Mouse (Mus musculus): Measurements from ENCODE around the gene Fam53b. TPM values are rescaled to one million over a fixed set of nuclear protein-coding genes. Genes with fewer than 3 reads are reported as not detected.

The Fam53b gene
- polyA plus RNA-seq, 2 experiments from 2014 or later, result 73.4 to 102 TPM

- no peak for ATAC-seq
These were observed 79.5 kb downstream of the Fam53b start for GRCm38 (mm10) chr7:132734222-132734621.

DNA sequence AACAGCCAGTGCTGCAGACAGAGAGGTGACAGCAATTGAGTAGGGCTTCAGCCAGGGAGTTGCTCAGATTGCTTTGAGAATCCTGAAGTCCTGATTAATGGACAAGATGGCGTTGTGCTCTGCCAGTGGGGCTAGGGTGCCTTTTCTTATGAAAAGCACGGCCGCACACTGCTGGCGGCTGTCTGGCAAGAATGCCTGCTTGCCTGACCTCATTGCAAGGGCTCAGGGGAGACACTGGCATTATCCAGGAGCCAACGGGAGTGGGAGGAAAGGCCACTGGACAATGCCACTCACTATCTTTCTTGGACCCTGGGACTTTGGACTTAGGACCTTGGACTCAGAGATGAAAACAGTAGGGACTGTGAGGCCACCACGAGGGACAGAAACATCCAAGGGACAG is 80.2 kb downstream of the Fam53b start:
- ATAC-seq, result no peak

GRCm38 (mm10) chr7:132732136-132732789 is 81.4 kb downstream of the Fam53b start:
- ATAC-seq, result no peak

GRCm38 (mm10) chr7:132731558-132731957 is 82.1 kb downstream of the Fam53b start:
- no peak for ATAC-seq

- no peak for ATAC-seq
These were observed 83.2 kb downstream of the Fam53b start for GRCm38 (mm10) chr7:132730510-132730909.

GRCm38 (mm10) chr7:132729093-132729831 is 84.4 kb downstream of the Fam53b start:
- no peak for ATAC-seq

DNA sequence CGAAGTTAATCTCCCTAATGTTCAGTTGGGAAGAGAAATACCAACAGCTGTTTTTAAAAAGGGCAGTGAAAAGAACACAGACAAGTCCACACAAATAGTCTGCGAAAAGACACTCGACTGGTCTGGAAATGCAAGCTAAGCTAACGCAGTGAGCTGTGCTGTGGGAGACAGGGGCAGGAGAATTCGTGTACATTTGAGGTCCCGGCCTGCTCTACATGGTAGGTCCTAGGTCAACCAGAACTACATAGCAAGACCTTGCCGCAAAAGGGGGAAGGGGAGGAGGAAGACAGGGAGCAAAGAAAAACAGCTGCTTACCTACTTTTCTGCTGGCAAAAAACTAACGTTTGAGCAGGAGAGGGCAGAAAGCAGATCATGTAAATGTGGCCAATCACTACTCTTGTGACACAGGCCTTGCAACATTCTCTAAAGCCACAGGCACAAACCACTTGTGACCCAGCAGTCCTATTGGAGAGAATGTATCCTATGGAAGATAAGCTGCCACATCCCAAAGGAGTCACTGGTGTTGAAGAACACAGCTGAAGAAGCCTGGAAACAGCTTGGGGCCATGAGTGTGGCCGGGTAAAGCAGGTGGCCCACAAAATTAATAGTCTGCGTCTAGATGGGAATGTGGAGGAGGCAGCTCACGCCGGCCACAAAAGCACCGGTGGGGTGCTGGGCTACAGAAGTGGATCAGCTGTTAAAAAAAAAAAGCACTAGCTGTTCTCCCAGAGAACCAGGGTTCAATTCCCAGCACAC is 87.4 kb downstream of the Fam53b start:
- no peak for ATAC-seq

DNA sequence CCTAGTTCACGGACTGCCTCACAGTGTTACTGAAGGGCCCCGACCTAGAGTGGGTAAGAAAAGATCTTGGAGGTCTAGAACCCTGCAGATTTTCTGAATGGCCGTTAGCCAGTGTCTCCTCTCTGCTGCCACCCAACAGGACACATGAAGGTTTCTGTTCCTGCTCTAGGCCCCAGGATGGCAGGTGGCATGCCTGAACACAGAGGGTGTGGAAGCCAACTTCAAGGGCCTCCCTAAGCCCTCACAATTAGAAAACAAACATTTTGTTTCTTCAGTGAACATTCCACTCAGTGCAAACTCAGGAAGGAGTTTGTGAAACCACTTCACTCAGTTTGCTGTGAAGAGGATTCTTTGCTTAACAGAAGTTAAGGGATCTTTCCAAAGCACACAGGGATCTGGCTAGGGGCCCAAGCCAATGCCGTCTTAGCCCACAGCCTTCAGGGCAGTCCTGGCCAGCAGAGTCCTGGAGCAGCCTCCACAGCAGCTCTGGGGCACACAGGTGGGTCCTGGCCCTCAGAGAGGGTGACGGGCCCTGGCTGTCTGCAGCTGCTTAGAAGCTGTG is 89.1 kb downstream of the Fam53b start:
- no peak for ATAC-seq

GRCm38 (mm10) chr7:132723906-132724305 is 89.8 kb downstream of the Fam53b start:
- ATAC-seq, result peak; percentile 81

- ATAC-seq, result no peak
These were observed 91.0 kb downstream of the Fam53b start for GRCm38 (mm10) chr7:132722401-132723370.

DNA sequence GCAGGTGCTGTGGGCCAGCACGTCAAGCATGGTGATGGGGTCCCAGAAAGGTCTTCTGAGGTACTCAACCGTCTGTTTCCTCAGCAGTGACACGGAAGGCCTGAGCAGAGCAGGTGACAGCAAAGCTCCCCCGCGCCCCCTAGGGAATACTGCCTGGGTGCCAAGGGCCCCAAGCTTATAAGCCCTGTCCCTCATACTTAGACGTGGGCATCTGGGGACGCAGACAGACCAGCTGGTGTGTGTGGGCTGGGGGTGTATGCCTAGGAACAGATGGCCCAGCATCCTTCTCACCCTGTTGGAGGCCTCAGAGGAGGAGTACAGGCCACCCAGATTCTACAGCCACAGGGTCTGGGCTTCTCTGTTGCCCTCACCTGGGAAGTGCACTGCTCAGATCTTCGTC is 93.1 kb downstream of the Fam53b start:
- no peak for ATAC-seq

- ATAC-seq, result no peak
These were observed 94.1 kb downstream of the Fam53b start for GRCm38 (mm10) chr7:132719570-132719969.

- no peak for ATAC-seq
These were observed 98.4 kb downstream of the Fam53b start for GRCm38 (mm10) chr7:132715259-132715658.

DNA sequence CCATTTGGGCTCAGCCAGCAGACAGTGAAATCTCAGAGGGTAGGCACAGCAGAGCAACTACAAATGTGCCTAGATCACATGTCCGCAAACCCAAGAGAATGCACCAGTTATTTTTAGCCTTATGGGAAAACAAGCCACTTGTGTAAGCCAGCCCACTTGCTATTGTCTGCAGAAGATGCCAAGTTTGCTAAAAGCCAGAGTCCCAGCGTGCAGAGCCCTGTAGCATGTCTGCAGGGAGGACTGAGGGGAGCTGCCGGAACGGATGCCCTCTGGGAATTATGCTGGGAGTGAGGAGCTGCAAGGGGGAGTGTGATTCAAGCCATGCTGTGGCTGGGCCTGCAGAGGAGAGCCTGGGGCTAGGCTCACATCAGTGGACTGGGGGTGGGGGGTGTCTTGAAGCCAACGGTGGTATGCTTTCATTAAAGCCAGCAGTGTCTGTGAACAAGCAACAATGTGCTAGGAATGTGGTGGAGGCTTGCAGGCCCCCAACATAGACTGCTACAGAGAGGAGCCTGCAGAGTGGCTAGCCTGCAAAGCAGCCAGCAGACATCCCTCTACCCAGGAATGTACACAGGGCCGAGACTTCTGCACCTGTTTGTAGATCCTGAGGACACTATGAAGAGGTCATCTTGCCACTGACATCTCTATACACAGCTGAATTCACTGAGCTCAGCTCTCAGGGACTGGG is 99.3 kb downstream of the Fam53b start:
- no peak for ATAC-seq

DNA sequence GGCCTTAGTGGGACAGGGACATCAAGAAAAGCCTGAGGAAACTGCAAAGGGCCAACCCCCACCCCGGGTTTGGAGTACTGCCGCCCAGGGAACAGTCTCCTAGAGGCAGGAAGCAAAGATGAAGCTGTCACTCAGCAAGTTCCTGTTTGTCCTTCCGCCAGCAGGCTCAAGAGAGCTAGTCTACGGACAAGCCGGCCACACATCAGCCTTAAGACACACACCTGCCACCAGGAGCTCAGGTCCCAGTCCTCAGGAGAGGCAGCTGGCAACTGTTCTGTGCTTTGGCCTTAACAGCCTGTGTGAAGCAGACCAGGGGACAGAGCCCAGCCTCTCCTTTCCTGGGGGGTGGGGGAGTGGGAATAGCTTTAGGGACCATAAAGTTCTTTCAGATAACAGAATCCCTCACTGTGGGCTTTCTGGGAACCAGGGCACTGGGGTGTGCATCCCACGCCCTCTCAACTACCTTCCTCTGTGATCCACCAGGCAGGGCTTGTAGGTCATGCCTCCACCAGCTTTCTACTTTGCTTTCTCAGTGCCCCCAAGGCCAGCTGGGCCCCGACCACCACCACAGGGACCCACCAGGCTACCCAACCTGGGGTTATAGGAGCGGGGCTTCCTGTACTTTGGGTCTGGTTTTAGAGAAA is 100.1 kb downstream of the Fam53b start:
- no peak for ATAC-seq

DNA sequence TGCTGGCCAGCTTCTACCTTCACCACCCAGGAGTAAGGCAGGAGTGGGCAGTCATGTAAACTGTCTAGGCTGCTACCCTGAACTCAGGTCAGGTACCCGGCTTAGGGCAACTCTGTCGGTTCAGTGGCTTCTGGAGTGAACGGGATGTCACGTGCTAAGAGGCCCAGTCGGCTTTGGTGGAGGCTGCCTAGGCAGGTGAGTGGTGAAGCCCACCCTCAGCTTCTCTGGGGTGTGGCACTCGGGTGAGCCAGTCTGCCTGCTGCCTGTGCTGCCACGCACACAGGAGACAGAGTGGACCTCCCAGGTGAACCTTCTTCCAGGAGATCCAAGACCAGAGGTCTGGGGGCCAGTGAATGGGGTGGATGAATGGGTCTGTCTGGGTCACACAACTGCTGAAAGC is 100.7 kb downstream of the Fam53b start:
- no peak for ATAC-seq

GRCm38 (mm10) chr7:132712044-132712708 is 101.5 kb downstream of the Fam53b start:
- ATAC-seq, result no peak

DNA sequence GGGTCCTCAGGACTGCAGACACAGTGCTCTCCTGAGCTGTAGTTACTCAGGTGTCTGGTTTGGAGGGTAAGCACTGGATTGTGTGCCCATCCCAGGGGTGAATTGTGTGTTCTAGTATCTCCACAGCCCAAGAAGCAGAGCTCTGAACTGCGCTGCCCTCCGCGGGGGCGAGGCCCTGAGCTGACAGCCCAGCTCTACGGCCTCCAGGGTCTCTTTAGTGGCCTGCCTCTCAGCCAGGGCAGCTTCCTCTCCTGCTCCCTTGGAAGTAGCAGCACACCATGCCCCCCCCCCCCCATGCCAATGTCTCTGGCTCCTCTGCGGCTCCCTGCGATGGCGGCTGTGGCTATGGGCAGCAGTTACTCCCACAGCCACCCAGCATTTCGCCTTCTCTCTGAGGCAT is 102.1 kb downstream of the Fam53b start:
- no peak for ATAC-seq

- peak; percentile 43 for ATAC-seq
These were observed 108.6 kb downstream of the Fam53b start for GRCm38 (mm10) chr7:132705130-132705529.

- no peak for ATAC-seq
These were observed 109.3 kb downstream of the Fam53b start for GRCm38 (mm10) chr7:132704310-132704875.

Measured in CD4-positive, CD25-positive, alpha-beta regulatory T cell, adult 4 months (primary cell).